Mouse (Mus musculus) limb, embryonic 13.5 days (tissue): ENCODE measurements around the gene Gm28047. TPM values are rescaled to one million over a fixed set of nuclear protein-coding genes. Genes with fewer than 3 reads are reported as not detected.
A peak's percentile ranks its signal among the peaks of the same experiment; 100 is the strongest.

Experiments
- ATAC-seq: fragments of 200-750 bp; cut with Nextera tagmentation; 2 replicates; pipeline ENCODE4 v1.8.0; 2017; ENCODE audit warnings: low read depth, moderate number of reproducible peaks, moderate TSS enrichment; ENCODE audit not compliant: low FRiP score
- H3K27ac ChIP-seq: fragments of 300-500 bp; sonication (generic); 2 replicates; pipeline ENCODE4 v1.5.1; 2015; ENCODE audit warnings: inconsistent platforms, mild to moderate bottlenecking, moderate library complexity
- H3K27me3 ChIP-seq: fragments of 300-500 bp; sonication (generic); 2 replicates; pipeline ENCODE4 v1.6.1; 2015; ENCODE audit warnings: mild to moderate bottlenecking, inconsistent platforms
- H3K36me3 ChIP-seq: fragments of 300-500 bp; sonication (generic); 2 replicates; pipeline ENCODE4 v1.6.1; 2015; ENCODE audit warnings: inconsistent platforms, mild to moderate bottlenecking, moderate library complexity
- H3K4me1 ChIP-seq: fragments of 300-500 bp; sonication (generic); 2 replicates; pipeline ENCODE4 v1.6.1; 2015; ENCODE audit warnings: inconsistent platforms
- H3K4me2 ChIP-seq: fragments of 300-500 bp; sonication (generic); replicated peaks from 2 replicates; pipeline ENCODE4 v1.6.1; 2015; ENCODE audit warnings: inconsistent platforms, mild to moderate bottlenecking, moderate library complexity
- H3K4me3 ChIP-seq: fragments of 300-500 bp; sonication (generic); 2 replicates; pipeline ENCODE4 v1.5.1; 2015; ENCODE audit warnings: moderate library complexity, mild to moderate bottlenecking, inconsistent platforms
- H3K9ac ChIP-seq: fragments of 300-500 bp; sonication (generic); 2 replicates; pipeline ENCODE4 v1.6.1; 2015; ENCODE audit warnings: mild to moderate bottlenecking, inconsistent platforms
- H3K9me3 ChIP-seq: fragments of 300-500 bp; sonication (generic); 2 replicates; pipeline ENCODE4 v1.6.1; 2016; ENCODE audit warnings: inconsistent platforms
- WGBS: fragments of 180-500 bp; shearing (Covaris S2); methylation state at CpG from one replicate; pipeline ENCODE4 v1.1.7; 2015; 5-methylcytosine and 5-hydroxymethylcytosine counted together
- polyA plus RNA-seq: library from polyadenylated mRNA; unstranded; fragments of >200 nt; fragmentation: Nextera tagmentation; extraction: Ambion mirVana; gene quantifications from 2 replicates; pipeline ENCODE4 v1.2.1, GENCODE M21; 2015

The Gm28047 gene
- polyA plus RNA-seq, 1 experiment from 2014 or later = not detected

DNA sequence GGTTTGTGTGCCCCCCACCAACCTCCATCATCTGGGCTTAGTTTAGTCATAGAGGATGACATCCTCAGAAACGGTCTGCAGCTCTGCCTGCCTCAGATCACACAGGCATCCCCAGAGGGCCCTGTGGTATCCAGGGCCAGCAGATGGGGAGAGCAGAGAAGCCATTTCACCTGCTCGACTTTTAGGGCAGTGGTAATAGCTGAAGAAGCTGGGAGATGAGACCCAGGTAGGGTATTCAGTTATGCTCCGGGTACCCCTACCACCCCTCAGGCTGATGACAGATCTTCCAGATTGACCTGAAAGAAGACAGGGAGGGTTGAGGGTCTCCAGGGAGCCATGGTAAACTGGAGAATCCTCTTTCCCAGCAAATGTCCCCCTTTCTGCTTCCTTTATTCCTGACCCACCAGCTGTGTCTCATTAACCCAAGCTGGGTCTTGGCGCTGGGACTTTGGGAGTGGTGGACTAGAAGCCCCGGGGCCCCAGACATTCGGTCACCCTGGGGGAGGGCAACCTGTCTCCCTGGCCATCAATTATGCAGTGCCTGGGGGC, 113.5 kb downstream of the Gm28047 start:
- ATAC-seq = no peak; the same call in 1 of the 2 replicates
- H3K27me3 ChIP-seq = no peaks in the 10 kb centered on the region
- WGBS = 7% methylated on average over 6 of the region's 6 CpGs
- H3K4me1 ChIP-seq = peaks cover 59% of the 10 kb centered on the region
- H3K4me2 ChIP-seq = peak overlapping the region; percentile 79
- H3K4me3 ChIP-seq = peak overlapping the region; percentile 62
- peak overlapping the region; percentile 64; the same call in 1 of the 2 replicates for H3K27ac ChIP-seq
- H3K9me3 ChIP-seq = no peaks in the 10 kb centered on the region
- 0 out of 2 replicates have a peak, but pooled peaks cover 10% of the 10 kb centered on the region for H3K36me3 ChIP-seq
- peak overlapping the region; percentile 71 for H3K9ac ChIP-seq

DNA sequence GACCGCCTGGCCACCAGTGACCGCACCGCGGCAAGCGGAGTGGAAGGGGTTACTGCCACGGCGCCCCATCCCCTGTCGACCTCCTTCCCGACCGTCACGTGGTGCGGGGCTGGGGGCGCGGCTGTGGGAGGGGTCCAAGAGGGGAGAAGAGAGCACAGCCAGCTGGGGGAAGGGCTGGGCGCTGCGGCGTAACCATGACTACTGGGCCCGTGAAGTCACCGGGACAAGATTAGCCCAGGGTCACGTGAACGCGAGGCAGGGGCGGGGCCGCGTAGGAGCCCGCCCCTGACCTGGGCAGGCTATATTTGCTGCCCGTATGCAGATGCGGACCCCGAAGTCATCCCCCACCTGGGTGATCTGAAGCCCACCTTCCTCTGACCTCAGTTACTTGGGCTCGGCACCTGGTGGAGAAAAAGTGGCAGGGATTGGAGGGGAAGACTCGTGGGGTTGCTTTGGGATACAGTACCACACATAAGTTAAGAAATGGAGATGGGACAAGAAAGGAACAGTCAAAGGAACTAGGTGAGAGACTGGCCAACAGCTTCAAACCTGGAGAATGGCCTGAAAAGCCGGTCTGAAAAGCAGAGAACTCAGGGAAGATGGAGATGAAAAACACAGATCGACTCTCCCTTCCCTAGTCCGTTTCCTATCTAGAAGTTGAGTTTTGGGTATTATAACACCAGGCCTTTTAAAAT, 114.1 kb downstream of the Gm28047 start:
- Histone ChIP-seq H3K4me2 (peak overlapping the region; percentile 79), H3K27me3 (no peaks in the 10 kb centered on the region), H3K4me1 (peaks cover 52% of the 10 kb centered on the region), H3K36me3 (peaks cover 13% of the 10 kb centered on the region; the same call in 1 of the 2 replicates), H3K9ac (peak overlapping the region; percentile 71), H3K4me3 (peak overlapping the region; percentile 62), H3K9me3 (no peaks in the 10 kb centered on the region), H3K27ac (peak overlapping the region; percentile 82)
- 2% methylated on average over 33 of the region's 34 CpGs for WGBS
- peak; percentile 96 for ATAC-seq

DNA sequence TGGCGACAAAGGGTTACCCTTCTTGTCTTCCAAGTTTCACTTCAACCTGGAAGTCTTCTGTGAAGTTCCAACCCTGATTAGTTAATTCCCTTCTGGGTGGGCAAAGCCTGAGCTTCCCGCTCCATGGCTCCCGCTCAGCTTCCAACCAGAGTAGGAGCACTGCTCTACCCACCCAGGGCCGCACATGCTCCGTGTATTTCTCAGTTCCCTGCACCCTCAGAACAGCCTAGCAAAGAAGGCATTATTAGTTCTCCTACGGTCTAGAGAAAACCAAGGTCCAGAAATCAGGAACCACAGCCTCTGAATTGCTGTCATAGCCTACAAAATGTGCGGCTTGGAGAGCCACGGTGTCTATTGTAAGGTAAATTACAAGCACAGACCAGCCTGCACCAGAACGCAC, 114.8 kb downstream of the Gm28047 start:
- Histone ChIP-seq H3K4me3 (peak overlapping the region; percentile 62), H3K9me3 (no peaks in the 10 kb centered on the region), H3K4me1 (peaks cover 49% of the 10 kb centered on the region), H3K36me3 (peaks cover 19% of the 10 kb centered on the region), H3K27me3 (no peaks in the 10 kb centered on the region), H3K4me2 (peak overlapping the region; percentile 79), H3K27ac (peak overlapping the region; percentile 82), H3K9ac (peak overlapping the region; percentile 71)
- ATAC-seq = peak; percentile 61
- WGBS = 5% methylated on average over 9 of the region's 9 CpGs

DNA sequence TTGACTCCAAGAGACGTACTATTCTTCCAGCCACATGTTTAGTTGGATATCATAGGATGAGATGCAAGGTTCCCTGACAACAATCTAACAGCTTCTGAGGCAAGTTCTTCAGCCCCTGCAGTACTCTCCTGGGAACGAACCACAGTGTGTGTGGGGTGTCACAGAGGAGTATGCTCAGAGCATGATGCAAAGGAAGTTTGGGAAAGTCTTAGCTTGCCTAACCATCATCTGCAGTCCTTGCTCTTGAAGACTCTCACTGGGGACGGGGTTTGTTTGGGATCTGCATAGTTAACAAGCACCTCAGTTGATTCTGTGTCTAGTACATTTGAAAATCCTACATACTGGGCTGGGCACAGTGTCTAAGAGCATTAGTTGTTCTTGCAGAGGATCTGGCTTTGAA, 116.5 kb downstream of the Gm28047 start:
- peaks cover 37% of the 10 kb centered on the region for H3K36me3 ChIP-seq
- no peak overlapping the region for H3K9ac ChIP-seq
- H3K9me3 ChIP-seq = no peaks in the 10 kb centered on the region
- H3K27ac ChIP-seq = no peak overlapping the region
- H3K4me1 ChIP-seq = peaks cover 41% of the 10 kb centered on the region
- no peak for ATAC-seq
- H3K4me2 ChIP-seq = no peak overlapping the region
- no peaks in the 10 kb centered on the region for H3K27me3 ChIP-seq
- 87% methylated on average over 3 of the region's 3 CpGs for WGBS
- no peak overlapping the region for H3K4me3 ChIP-seq

DNA sequence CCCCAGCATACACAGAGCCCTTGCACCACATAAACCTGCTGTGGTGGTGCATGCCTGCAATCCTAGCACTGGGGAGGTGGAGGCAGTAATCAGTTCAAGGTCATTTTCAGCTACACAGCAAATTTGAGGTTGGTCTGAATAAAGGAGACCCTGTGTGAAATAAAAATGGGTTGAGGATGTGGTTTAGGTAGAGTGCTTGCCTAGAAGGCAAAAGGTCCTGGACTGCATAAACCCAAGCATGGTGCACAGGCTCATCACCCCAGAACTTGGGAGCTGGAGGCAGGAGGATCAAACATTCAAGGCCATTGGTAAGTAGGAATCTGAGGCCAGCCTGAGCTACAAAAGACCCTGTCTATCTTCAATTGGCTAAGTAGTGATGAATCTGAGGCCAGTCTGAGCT, 117.3 kb downstream of the Gm28047 start:
- Histone ChIP-seq H3K4me3 (no peak overlapping the region), H3K9ac (no peak overlapping the region), H3K9me3 (no peaks in the 10 kb centered on the region), H3K27ac (no peak overlapping the region), H3K4me2 (no peak overlapping the region), H3K4me1 (peaks cover 36% of the 10 kb centered on the region), H3K36me3 (peaks cover 45% of the 10 kb centered on the region), H3K27me3 (no peaks in the 10 kb centered on the region)
- ATAC-seq = no peak

DNA sequence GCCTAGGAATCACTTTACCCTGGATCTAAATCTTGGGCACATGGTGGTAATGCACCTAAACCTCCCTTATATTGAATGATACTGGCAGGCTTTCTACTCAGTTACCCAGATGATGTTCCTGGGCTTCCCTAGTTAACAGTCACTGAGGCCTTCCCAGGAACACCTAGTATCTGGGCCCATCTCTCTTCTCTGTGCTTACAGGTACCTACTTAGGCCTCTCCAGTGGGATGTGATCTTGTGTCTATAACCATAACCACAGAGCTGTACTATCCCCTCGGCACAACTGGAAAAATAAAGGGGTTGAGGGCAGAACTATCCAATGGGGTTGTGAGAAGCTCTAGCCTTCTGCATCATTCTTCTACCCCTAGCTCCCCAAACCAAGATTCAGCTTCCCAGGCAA, 118.0 kb downstream of the Gm28047 start:
- no peak for ATAC-seq

DNA sequence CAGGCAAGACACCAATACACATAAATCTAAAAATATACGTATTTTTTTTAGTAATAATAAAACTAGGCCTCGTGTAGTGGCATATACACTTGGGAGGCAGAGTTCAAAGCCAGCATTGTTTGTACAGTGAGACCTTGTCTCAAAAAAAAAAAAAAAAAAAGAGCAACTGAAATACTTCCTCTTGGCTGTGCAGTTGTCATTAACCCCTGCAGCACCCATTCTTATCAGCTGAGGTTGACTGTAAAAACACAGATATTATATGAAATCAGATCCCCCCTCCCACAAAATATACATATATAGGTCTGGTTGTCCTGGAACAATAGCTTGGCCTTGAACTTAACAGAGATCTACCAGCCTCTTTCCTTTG, 118.4 kb downstream of the Gm28047 start:
- Histone ChIP-seq H3K36me3 (peaks cover 56% of the 10 kb centered on the region), H3K27ac (no peak overlapping the region), H3K9ac (no peak overlapping the region), H3K4me2 (no peak overlapping the region), H3K27me3 (no peaks in the 10 kb centered on the region), H3K9me3 (no peaks in the 10 kb centered on the region), H3K4me3 (no peak overlapping the region), H3K4me1 (peaks cover 25% of the 10 kb centered on the region)
- WGBS = 58% methylated on average over 2 of the region's 2 CpGs
- ATAC-seq = no peak

More for the DNA sequence above, 118.0 kb downstream of the Gm28047 start:
- H3K4me2 ChIP-seq = no peak overlapping the region
- WGBS = 85% methylated on average over 1 of the region's 1 CpGs
- H3K4me1 ChIP-seq = peaks cover 29% of the 10 kb centered on the region
- H3K9ac ChIP-seq = no peak overlapping the region
- H3K36me3 ChIP-seq = peaks cover 52% of the 10 kb centered on the region
- no peak overlapping the region for H3K27ac ChIP-seq
- H3K27me3 ChIP-seq = no peaks in the 10 kb centered on the region
- no peaks in the 10 kb centered on the region for H3K9me3 ChIP-seq
- H3K4me3 ChIP-seq = no peak overlapping the region

DNA sequence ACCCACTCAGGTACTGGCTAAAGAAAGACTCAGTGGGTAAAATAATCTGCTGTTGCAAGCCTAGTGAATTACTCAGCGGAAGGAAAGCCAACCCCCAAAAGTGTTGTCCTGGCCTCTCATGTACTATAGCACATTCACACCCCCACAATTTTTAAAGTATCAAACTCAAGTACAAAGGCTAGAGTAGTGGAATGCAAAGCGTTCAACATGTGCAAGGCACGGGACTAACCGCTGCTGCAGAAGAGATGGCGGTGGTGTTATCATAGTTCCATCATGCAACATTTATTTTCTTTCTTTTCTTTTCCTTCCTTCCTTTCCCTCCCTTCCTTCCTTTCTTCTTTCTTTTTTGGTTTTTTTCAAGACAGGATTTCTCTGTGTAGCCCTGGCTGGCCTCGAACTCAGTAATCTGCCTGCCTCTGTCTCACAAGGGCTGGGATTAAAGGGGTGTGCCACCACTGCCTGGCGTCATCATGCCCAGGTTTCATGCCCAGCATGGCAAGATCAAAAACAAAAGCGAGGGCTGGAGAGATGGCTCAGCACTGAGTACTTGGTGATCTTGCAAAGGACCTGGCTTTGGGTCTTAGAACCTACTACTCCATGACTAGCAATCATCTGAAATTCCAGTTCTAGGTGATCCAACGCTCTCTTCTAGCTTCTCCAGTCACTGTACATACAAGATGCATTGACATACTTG, 119.0 kb downstream of the Gm28047 start:
- Histone ChIP-seq H3K27me3 (no peaks in the 10 kb centered on the region), H3K4me1 (peaks cover 20% of the 10 kb centered on the region), H3K27ac (no peak overlapping the region), H3K36me3 (peaks cover 61% of the 10 kb centered on the region), H3K9me3 (no peaks in the 10 kb centered on the region), H3K9ac (no peak overlapping the region), H3K4me3 (no peak overlapping the region), H3K4me2 (no peak overlapping the region)
- 86% methylated on average over 9 of the region's 9 CpGs for WGBS
- no peak for ATAC-seq

DNA sequence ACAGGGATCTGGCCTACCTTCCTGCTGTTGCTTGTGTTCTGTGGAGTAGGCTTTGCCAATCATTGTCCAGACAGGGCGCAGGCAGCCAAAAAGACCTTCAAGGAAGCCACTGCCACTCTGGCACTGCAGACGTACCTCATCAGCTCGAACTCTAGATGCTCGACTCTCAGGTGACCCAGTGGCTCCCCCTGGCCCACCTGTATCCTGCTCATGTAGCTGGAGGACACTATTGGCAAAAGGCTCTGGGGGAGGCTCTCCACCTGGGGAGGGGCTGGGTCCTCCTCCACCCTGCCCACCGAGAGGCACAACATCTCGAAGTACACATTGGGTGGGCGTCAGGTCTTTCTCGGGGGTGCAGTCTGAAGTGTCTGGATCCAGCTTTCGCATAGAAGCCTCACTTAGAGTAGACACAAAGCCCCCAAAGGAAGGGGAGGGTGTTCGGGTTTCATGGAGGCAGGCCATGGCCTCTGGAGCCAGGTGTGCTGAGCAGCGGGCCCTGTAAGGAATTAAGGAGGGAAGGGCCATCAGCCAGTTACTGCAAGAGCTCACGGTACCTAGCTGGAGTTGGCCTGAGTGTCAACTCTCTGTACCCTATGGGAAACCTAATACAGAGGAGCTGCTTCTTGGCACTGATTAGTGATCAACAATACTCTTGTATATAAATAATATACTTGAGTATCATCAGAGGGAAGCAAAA, 119.6 kb downstream of the Gm28047 start:
- Histone ChIP-seq H3K36me3 (peaks cover 68% of the 10 kb centered on the region), H3K4me3 (no peak overlapping the region), H3K27me3 (no peaks in the 10 kb centered on the region), H3K27ac (no peak overlapping the region), H3K4me2 (no peak overlapping the region), H3K4me1 (peaks cover 16% of the 10 kb centered on the region), H3K9ac (no peak overlapping the region), H3K9me3 (no peaks in the 10 kb centered on the region)
- ATAC-seq = no peak
- WGBS = 69% methylated on average over 12 of the region's 12 CpGs

DNA sequence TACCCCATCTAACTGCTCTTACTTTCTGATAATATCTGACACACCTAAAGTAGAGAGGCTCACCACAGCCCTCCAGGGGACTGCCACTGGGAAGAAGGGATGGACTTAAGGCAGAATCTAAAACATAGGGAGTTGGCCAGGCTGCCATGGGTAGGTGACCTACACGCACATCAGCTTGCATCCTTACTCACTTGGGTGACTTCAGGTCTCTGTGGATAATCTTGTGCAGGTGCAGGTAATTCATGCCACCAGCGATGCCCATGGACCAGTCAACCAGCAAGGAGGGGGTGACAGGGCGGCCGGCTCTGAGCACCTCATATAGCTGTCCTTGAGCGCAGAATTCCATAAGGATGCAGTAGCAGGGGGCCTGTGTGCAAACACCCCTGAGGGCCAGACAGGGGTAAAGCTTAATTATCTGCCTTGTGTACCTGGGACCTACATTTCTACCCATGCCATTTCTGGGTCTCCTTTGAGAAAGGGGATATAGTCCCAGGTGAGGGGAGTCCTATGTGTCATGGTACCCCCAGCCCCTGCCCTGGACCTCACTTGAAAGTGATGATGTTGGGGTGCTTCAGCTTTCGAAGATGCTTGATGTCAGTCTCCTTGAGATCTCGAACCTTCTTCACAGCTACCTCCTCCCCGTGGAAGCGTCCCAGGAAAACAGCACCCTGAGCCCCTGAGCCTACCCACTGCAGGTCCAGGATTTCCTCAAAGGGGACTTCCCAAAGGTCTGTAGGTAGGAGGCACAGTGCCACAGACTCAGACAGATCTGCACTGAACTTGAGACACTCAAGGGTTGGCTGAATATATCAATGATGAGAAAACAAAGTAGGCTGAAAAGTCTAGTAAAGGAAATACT, 120.7 kb downstream of the Gm28047 start:
- Histone ChIP-seq H3K27me3 (no peaks in the 10 kb centered on the region), H3K9ac (no peak overlapping the region), H3K36me3 (peaks cover 78% of the 10 kb centered on the region), H3K4me1 (peaks cover 5% of the 10 kb centered on the region), H3K4me3 (no peak overlapping the region), H3K4me2 (no peak overlapping the region), H3K9me3 (no peaks in the 10 kb centered on the region), H3K27ac (0 out of 2 replicates have a peak overlapping the region, but pooled peaks have one; percentile 6)
- 86% methylated on average over 9 of the region's 9 CpGs for WGBS
- ATAC-seq = no peak

DNA sequence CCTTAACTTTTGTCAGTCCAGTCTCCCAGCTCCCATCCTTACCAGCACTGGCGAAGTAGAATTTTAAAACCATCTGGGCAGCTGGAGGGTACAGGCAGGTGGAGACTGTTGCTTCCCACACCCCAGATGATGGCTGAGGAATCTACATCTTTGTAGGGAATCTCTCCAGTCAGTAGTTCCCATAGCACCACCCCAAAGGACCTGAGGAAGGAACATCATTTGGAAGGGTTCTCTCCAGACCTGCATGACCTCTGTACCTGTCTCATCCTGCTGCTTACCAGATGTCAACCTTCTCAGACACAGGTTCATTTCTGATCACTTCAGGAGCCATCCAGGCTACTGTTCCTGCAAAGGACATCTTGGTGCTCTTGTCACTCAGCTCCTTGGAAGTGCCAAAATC, 121.4 kb downstream of the Gm28047 start, which contains the start of gene Gm10337:
Gm10337 (plus strand) TSS at position 276 of the 400 bp plus-strand sequence.
- Histone ChIP-seq H3K9ac (no peak within 1 kb of the TSS), H3K27ac (0 out of 2 replicates have a peak within 1 kb of the TSS, but pooled peaks have one; percentile 6), H3K27me3 (no peaks in the 10 kb centered on the region), H3K9me3 (no peaks in the 10 kb centered on the region), H3K36me3 (peaks cover 77% of the 10 kb centered on the region), H3K4me1 (peaks cover 3% of the 10 kb centered on the region; the same call in 1 of the 2 replicates), H3K4me3 (no peak within 1 kb of the TSS), H3K4me2 (no peak within 1 kb of the TSS)
- WGBS = 92% methylated on average over 1 of the region's 1 CpGs
- ATAC-seq = no peak
